Mouse (Mus musculus) 3134 (cell line): ENCODE data around the gene Ptprg.
"Not testable (repeated sequence)": the region's sequence is repeated elsewhere in the genome, so short reads cannot be mapped to it uniquely, and the experiment has no call there.

Source experiments
- DNase-seq: peaks from one replicate; pipeline ENCODE4 v3.0.0-alpha.2; 2011; ENCODE audit warnings: low spot score; ENCODE audit not compliant: insufficient read length; ENCODE audit errors: extremely low read depth

Gene Ptprg

GRCm38 (mm10) chr14:11941989-11942514, 388.7 kb downstream of the Ptprg start:
- no peak for DNase-seq

GRCm38 (mm10) chr14:11950379-11950778, 397.0 kb downstream of the Ptprg start:
- DNase-seq = no peak

GRCm38 (mm10) chr14:11955020-11955882, 401.9 kb downstream of the Ptprg start:
- DNase-seq = no peak

GRCm38 (mm10) chr14:11960269-11961121, 407.2 kb downstream of the Ptprg start:
- no peak for DNase-seq

GRCm38 (mm10) chr14:11962101-11962500, 408.8 kb downstream of the Ptprg start:
- DNase-seq = no peak

- DNase-seq = no peak
Measured at GRCm38 (mm10) chr14:11962561-11962960, 409.2 kb downstream of the Ptprg start.

GRCm38 (mm10) chr14:11963791-11964190, 410.5 kb downstream of the Ptprg start:
- DNase-seq = no peak

GRCm38 (mm10) chr14:11964326-11964725, 411.0 kb downstream of the Ptprg start:
- not testable (repeated sequence) for DNase-seq

- DNase-seq = no peak
Measured at GRCm38 (mm10) chr14:11965878-11966277, 412.5 kb downstream of the Ptprg start.

GRCm38 (mm10) chr14:11981764-11982163, 428.4 kb downstream of the Ptprg start:
- DNase-seq = no peak

GRCm38 (mm10) chr14:11983031-11983430, 429.7 kb downstream of the Ptprg start:
- DNase-seq = no peak

GRCm38 (mm10) chr14:11984086-11984485, 430.8 kb downstream of the Ptprg start:
- no peak for DNase-seq

GRCm38 (mm10) chr14:11988975-11989374, 435.6 kb downstream of the Ptprg start:
- no peak for DNase-seq

- no peak for DNase-seq
Measured at GRCm38 (mm10) chr14:11991151-11991550, 437.8 kb downstream of the Ptprg start.

- no peak for DNase-seq
Measured at GRCm38 (mm10) chr14:11992111-11992510, 438.8 kb downstream of the Ptprg start.

- no peak for DNase-seq
Measured at GRCm38 (mm10) chr14:11992534-11992933, 439.2 kb downstream of the Ptprg start.

GRCm38 (mm10) chr14:11997555-11997954, 444.2 kb downstream of the Ptprg start:
- no peak for DNase-seq

GRCm38 (mm10) chr14:11998464-11998863, 445.1 kb downstream of the Ptprg start:
- DNase-seq = no peak

GRCm38 (mm10) chr14:12004061-12004460, 450.7 kb downstream of the Ptprg start:
- DNase-seq = no peak

- no peak for DNase-seq
Measured at GRCm38 (mm10) chr14:12011766-12012165, 458.4 kb downstream of the Ptprg start.
